Mouse (Mus musculus) macrophage (primary cell): Measurements from ENCODE around the gene Depdc1a. TPM values are rescaled to one million over a fixed set of nuclear protein-coding genes. Genes with fewer than 3 reads are reported as not detected.
"Not testable (repeated sequence)": the region's sequence is repeated elsewhere in the genome, so short reads cannot be mapped to it uniquely, and the experiment has no call there.

Experiments
- H3K27ac ChIP-seq: fragments of 350-480 bp; formaldehyde crosslinking; 2 replicates; pipeline ENCODE4 v1.9.0; 2021
- H3K36me3 ChIP-seq: fragments of 350-480 bp; formaldehyde crosslinking; 2 replicates; pipeline ENCODE4 v1.9.0; 2021; ENCODE audit errors: inconsistent target
- H3K4me3 ChIP-seq: fragments of 350-480 bp; formaldehyde crosslinking; 2 replicates; pipeline ENCODE4 v1.9.0; 2021; ENCODE audit errors: inconsistent target
- H3K79me2 ChIP-seq: fragments of 350-480 bp; formaldehyde crosslinking; 2 replicates; pipeline ENCODE4 v1.9.0; 2021; ENCODE audit errors: inconsistent target
- WGBS: methylation state at CpG from one replicate; pipeline ENCODE4 v1.1.7; 2026; ENCODE audit warnings: inconsistent platforms; ENCODE audit not compliant: missing documents; 5-methylcytosine and 5-hydroxymethylcytosine counted together
- polyA plus RNA-seq: library from polyadenylated mRNA; stranded (reverse); fragments of 250-400 nt; gene quantifications from 3 replicates; pipeline ENCODE4 v1.2.4, GENCODE M21; 2018; ENCODE audit warnings: inconsistent platforms
- total RNA-seq, 78 experiments: library from RNA; depleted of rRNA; stranded (reverse); fragments of 250-400 nt; gene quantifications; 1 replicate in 9 of 78; 2 replicates in 24 of 78; 3 replicates in 43 of 78; 4 replicates in 2 of 78; pipeline ENCODE4 v1.2.4; 2018; ENCODE audit warnings: inconsistent platforms in 56 of 78

Depdc1a gene
- total RNA-seq (2018; cell fraction: chromatin; rRNA removed) = 1 to 10 TPM in 7 of 26 experiments, under 1 TPM in 10, not detected in 9; 0.21 to 3.7 (median 0.79) TPM
- total RNA-seq (2018; cell fraction: cytosol; rRNA removed) = under 1 TPM; 0.03 to 0.90 (median 0.25) TPM
- total RNA-seq (2018; cell fraction: nucleus; rRNA removed) = 1 to 10 TPM in 4 of 26 experiments, under 1 TPM in 13, not detected in 9; 0.17 to 3.2 (median 0.42) TPM
- polyA plus RNA-seq = 0.11 to 1.3 TPM (median 1.3 TPM) in 3 replicates

- Histone ChIP-seq H3K36me3 (no peaks in the 10 kb centered on the region), H3K79me2 (peaks cover 12% of the 10 kb centered on the region; the same call in 1 of the 2 replicates), H3K27ac (peak within 1 kb of the TSS; percentile 35), H3K4me3 (peak within 1 kb of the TSS; percentile 67)
- WGBS = under 1% methylated on average over 28 of the region's 28 CpGs
Observed at GRCm38 (mm10) chr3:159495243-159495801, at the start of gene Depdc1a. TSS of gene Depdc1a (plus strand) at chr3:159495433.

GRCm38 (mm10) chr3:159470059-159470458 is 25.2 kb upstream of the Depdc1a start:
- no peak overlapping the region for H3K4me3 ChIP-seq
- H3K36me3 ChIP-seq = no peaks in the 10 kb centered on the region
- 90% methylated on average over 1 of the region's 1 CpGs for whole genome bisulfite sequencing
- no peaks in the 10 kb centered on the region for H3K79me2 ChIP-seq
- H3K27ac ChIP-seq = no peak overlapping the region

DNA sequence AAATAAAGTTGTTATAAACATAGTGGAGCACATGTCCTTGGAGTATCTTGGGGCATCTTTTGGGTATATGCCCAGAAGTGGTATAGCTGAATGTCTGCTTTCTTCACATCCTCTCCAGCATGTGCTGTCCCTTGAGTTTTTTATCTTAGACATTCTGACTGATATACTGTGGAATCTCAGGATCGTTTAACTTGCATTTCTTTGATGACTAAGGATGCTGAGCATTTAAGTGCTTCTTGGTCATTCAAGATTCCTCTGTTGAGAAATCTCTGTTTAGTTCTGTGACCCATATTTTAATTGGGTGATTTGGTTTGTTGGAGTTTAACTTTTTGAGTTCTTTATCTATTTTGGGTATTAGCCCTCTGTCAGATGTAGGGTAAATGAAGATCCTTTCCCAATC is 19.8 kb upstream of the Depdc1a start:
- WGBS = 85% methylated on average over 1 of the region's 1 CpGs
- no peak overlapping the region for H3K27ac ChIP-seq
- H3K79me2 ChIP-seq = no peaks in the 10 kb centered on the region
- H3K36me3 ChIP-seq = no peaks in the 10 kb centered on the region
- no peak overlapping the region for H3K4me3 ChIP-seq

DNA sequence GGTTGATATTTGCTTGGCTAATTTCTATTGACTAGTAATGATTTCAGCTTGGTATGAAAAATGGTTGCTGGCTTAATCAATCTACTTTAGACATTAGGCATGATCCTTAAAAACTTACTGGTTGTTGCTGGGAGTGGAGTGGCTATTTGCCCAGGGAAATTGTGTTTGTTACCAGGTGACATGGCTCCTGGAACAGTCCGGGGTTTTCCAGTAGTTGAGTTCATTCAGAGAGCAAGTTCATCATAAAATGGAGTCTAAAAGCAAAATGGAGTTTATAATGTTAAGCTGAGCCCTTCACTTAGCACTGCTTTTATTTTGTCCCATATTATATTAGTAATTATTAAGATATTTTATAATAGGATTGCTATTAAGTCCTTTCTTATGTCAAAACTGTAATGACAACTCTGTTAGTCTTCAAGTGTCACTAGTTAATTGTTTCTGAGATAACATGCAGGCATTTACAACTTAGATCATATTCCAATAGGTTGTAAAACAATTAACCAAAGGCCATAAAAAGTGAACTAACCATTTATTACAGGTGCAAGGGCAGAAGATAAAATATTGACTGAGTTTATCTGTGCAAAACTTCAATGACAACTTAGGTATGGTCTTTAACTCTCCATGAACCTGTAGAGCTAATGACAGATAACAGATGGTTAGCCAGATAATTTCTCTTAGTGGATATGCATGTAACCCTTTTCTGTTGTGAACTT is 17.8 kb upstream of the Depdc1a start:
- Histone ChIP-seq H3K36me3 (no peaks in the 10 kb centered on the region), H3K4me3 (no peak overlapping the region), H3K79me2 (no peaks in the 10 kb centered on the region), H3K27ac (no peak overlapping the region)
- 100% methylated on average over 1 of the region's 1 CpGs for WGBS

- not testable (repeated sequence) for H3K36me3 ChIP-seq
- Histone ChIP-seq H3K4me3 (peak overlapping the region; percentile 67), H3K79me2 (peaks cover 12% of the 10 kb centered on the region; the same call in 1 of the 2 replicates), H3K27ac (peak overlapping the region; percentile 35)
Observed at GRCm38 (mm10) chr3:159494709-159495108, 524 bp upstream of the Depdc1a start.

DNA sequence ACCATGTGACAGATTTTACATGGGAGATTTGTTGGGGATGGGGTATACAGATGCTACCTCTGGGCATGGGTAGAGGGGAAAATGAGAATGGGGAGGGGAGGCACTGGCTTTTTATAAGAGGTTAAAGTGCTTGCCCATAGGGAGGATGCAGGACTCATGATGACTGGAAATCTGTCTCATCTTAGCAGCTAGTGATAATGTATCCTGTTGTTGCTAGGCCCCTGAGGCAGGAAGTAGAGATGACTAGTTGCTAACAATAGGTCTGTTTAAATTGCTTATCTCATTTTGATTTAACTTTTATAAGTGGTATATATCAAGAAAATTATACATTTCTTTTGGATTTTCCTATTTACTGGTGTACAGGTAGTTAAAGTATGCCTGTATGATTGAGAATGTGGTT is 13.7 kb downstream of the Depdc1a start:
- Histone ChIP-seq H3K36me3 (no peaks in the 10 kb centered on the region), H3K79me2 (no peaks in the 10 kb centered on the region), H3K27ac (no peak overlapping the region), H3K4me3 (no peak overlapping the region)

- Histone ChIP-seq H3K79me2 (no peaks in the 10 kb centered on the region), H3K36me3 (no peaks in the 10 kb centered on the region)
Observed at GRCm38 (mm10) chr3:159528563-159528962, 33.3 kb downstream of the Depdc1a start.

DNA sequence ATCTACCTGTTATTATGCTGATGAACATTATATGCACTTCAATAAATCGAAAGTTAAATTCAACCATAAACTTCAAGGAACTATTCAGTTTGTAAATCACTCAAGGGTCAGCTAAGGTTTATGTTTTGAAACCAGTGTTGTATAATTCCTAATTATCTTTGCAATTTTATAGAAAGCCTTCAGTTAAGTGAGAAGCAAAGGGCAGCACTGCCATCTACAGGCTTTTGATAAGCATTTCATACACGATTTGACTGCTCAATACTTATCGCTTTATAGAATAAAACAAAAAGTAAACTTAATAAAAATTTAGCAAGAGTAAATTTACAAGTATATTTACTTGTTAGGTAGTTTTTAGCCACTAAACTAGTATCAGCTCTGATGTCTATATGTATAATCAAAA is 53.1 kb downstream of the Depdc1a start:
- Histone ChIP-seq H3K27ac (no peak overlapping the region), H3K36me3 (no peaks in the 10 kb centered on the region), H3K79me2 (no peaks in the 10 kb centered on the region), H3K4me3 (no peak overlapping the region)
- WGBS = 74% methylated on average over 3 of the region's 3 CpGs

More at GRCm38 (mm10) chr3:159528563-159528962, 33.3 kb downstream of the Depdc1a start:
- no peak overlapping the region for H3K27ac ChIP-seq
- no peak overlapping the region for H3K4me3 ChIP-seq

DNA sequence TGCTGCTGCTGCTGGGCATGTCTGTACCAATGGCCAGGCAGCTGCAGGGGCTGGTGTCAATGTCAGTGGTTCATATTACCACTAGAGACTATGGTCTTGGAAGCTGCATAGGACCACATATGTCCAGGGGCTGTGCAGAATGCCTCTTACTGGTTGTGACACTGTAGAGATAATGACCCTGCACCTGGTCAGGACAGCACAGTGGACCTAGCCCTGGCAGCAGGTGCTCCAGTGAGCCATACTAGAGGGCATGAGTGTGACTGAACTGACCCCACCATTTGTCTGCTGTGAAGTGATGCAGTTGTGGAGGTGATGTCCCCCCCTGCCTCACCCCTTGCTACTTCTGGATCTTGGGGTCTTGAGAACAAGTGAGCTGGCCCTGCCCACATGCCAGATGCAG is 55.0 kb downstream of the Depdc1a start:
- no peak overlapping the region for H3K27ac ChIP-seq
- H3K36me3 ChIP-seq = no peaks in the 10 kb centered on the region
- H3K4me3 ChIP-seq = no peak overlapping the region
- no peaks in the 10 kb centered on the region for H3K79me2 ChIP-seq

Other genes with a start within 250 kb of the Depdc1a start
- not detected in 3 replicates for gene Rpe65, start 103.7 kb downstream of the Depdc1a start, polyA plus RNA-seq